Mouse (Mus musculus) midbrain, embryonic 11.5 days (tissue): Measurements from ENCODE around the gene Tex22. TPM values are rescaled to one million over a fixed set of nuclear protein-coding genes. Genes with fewer than 3 reads are reported as not detected.

ENCODE experiments used
- ATAC-seq: fragments of 200-750 bp; cut with Nextera tagmentation; 2 replicates; pipeline ENCODE4 v1.8.0; 2017; ENCODE audit warnings: moderate TSS enrichment, moderate library complexity; ENCODE audit not compliant: low FRiP score
- DNase-seq: peaks from one replicate; pipeline ENCODE4 v3.0.0; 2015; ENCODE audit warnings: low spot score; ENCODE audit errors: missing footprints
- H3K27ac ChIP-seq: fragments of 300-500 bp; sonication (generic); 2 replicates; pipeline ENCODE4 v1.5.1; 2014; ENCODE audit warnings: low read depth, low read length
- H3K27me3 ChIP-seq: fragments of 300-500 bp; sonication (generic); 2 replicates; pipeline ENCODE4 v1.6.1; 2014; ENCODE audit warnings: mild to moderate bottlenecking, low read length, moderate library complexity, mixed read lengths; ENCODE audit not compliant: control insufficient read depth, insufficient read depth
- H3K36me3 ChIP-seq: fragments of 300-500 bp; sonication (generic); 2 replicates; pipeline ENCODE4 v1.6.1; 2014; ENCODE audit warnings: mild to moderate bottlenecking, low read length, moderate library complexity, mixed read lengths; ENCODE audit not compliant: control insufficient read depth, insufficient read depth
- H3K4me1 ChIP-seq: fragments of 300-500 bp; sonication (generic); 2 replicates; pipeline ENCODE4 v1.6.1; 2014; ENCODE audit warnings: low read length; ENCODE audit not compliant: control insufficient read depth, insufficient read depth
- H3K4me2 ChIP-seq: fragments of 300-500 bp; sonication (generic); 2 replicates; pipeline ENCODE4 v1.6.1; 2014; ENCODE audit warnings: mild to moderate bottlenecking, moderate library complexity
- H3K4me3 ChIP-seq: fragments of 300-500 bp; sonication (generic); 2 replicates; pipeline ENCODE4 v1.5.1; 2014; ENCODE audit warnings: low read depth, low read length
- H3K9ac ChIP-seq: fragments of 300-500 bp; sonication (generic); 2 replicates; pipeline ENCODE4 v1.6.1; 2014; ENCODE audit warnings: low read length
- H3K9me3 ChIP-seq: fragments of 300-500 bp; sonication (generic); 2 replicates; pipeline ENCODE4 v1.6.1; 2016; ENCODE audit warnings: low read length; ENCODE audit not compliant: control insufficient read depth
- WGBS: fragments of 180-500 bp; shearing (Covaris S2); extraction: QIAGEN DNeasy Blood & Tissue Kit; methylation state at CpG from one replicate; pipeline ENCODE4 v1.1.7; 2014; 5-methylcytosine and 5-hydroxymethylcytosine counted together
- polyA plus RNA-seq: library from polyadenylated mRNA; unstranded; fragments of >200 nt; fragmentation: Nextera tagmentation; extraction: Ambion mirVana; gene quantifications from 2 replicates; pipeline ENCODE4 v1.2.1, GENCODE M21; 2014

Gene Tex22
- polyA plus RNA-seq: not detected in 2 replicates

GRCm38 (mm10) chr12:113074329-113075062, at the start of gene Tex22:
TSS of gene Tex22 (plus strand) at chr12:113074502.
- peaks cover 6% of the 10 kb centered on the region for H3K36me3 ChIP-seq
- H3K4me1 ChIP-seq: peaks cover 17% of the 10 kb centered on the region
- H3K4me2 ChIP-seq: peak within 1 kb of the TSS; percentile 81
- no peaks in the 10 kb centered on the region for H3K27me3 ChIP-seq
- H3K9me3 ChIP-seq: no peaks in the 10 kb centered on the region
- peak within 1 kb of the TSS; percentile 71 for H3K9ac ChIP-seq
- peak within 1 kb of the TSS; percentile 79 for H3K27ac ChIP-seq
- DNase-seq (peak; percentile 98), ATAC-seq (peak; percentile 90)
- WGBS: 4% methylated on average over 32 of the region's 32 CpGs
- H3K4me3 ChIP-seq: peak within 1 kb of the TSS; percentile 38

GRCm38 (mm10) chr12:113026557-113026956, 47.7 kb upstream of the Tex22 start:
- 100% methylated on average over 1 of the region's 1 CpGs for WGBS
- ATAC-seq (no peak), DNase-seq (no peak)
- H3K27ac ChIP-seq: no peak overlapping the region
- H3K27me3 ChIP-seq: no peaks in the 10 kb centered on the region
- H3K4me1 ChIP-seq: peaks cover 12% of the 10 kb centered on the region
- no peaks in the 10 kb centered on the region for H3K36me3 ChIP-seq
- no peak overlapping the region for H3K4me2 ChIP-seq
- no peak overlapping the region for H3K4me3 ChIP-seq
- H3K9me3 ChIP-seq: no peaks in the 10 kb centered on the region
- no peak overlapping the region for H3K9ac ChIP-seq

- WGBS: 90% methylated on average over 2 of the region's 2 CpGs
- H3K4me1 ChIP-seq: peaks cover 14% of the 10 kb centered on the region
- H3K27me3 ChIP-seq: no peaks in the 10 kb centered on the region
- H3K4me2 ChIP-seq: no peak overlapping the region
- ATAC-seq (no peak), DNase-seq (no peak)
- H3K9me3 ChIP-seq: no peaks in the 10 kb centered on the region
- H3K9ac ChIP-seq: no peak overlapping the region
- H3K27ac ChIP-seq: no peak overlapping the region
- no peaks in the 10 kb centered on the region for H3K36me3 ChIP-seq
- H3K4me3 ChIP-seq: no peak overlapping the region
Measured at GRCm38 (mm10) chr12:113027495-113027894, 46.8 kb upstream of the Tex22 start.

- ATAC-seq (peak; percentile 76), DNase-seq (no peak)
- Histone ChIP-seq H3K36me3 (no peaks in the 10 kb centered on the region), H3K4me3 (no peak overlapping the region), H3K9me3 (no peaks in the 10 kb centered on the region), H3K27ac (peak overlapping the region; percentile 40; the same call in 1 of the 2 replicates), H3K27me3 (no peaks in the 10 kb centered on the region), H3K9ac (no peak overlapping the region), H3K4me1 (peaks cover 17% of the 10 kb centered on the region), H3K4me2 (no peak overlapping the region)
- 52% methylated on average over 5 of the region's 5 CpGs for WGBS
Measured at GRCm38 (mm10) chr12:113028067-113028466, 46.2 kb upstream of the Tex22 start.

GRCm38 (mm10) chr12:113028898-113029297, 45.4 kb upstream of the Tex22 start:
- DNase-seq (no peak), ATAC-seq (no peak)
- Histone ChIP-seq H3K36me3 (no peaks in the 10 kb centered on the region), H3K4me2 (no peak overlapping the region), H3K9me3 (no peaks in the 10 kb centered on the region), H3K9ac (no peak overlapping the region; the same call in 1 of the 2 replicates), H3K4me1 (peaks cover 17% of the 10 kb centered on the region), H3K4me3 (no peak overlapping the region), H3K27ac (peak overlapping the region; percentile 36; the same call in 1 of the 2 replicates), H3K27me3 (no peaks in the 10 kb centered on the region)
- WGBS: 73% methylated on average over 9 of the region's 9 CpGs

GRCm38 (mm10) chr12:113030046-113030445, 44.3 kb upstream of the Tex22 start:
- H3K27ac ChIP-seq: no peak overlapping the region

GRCm38 (mm10) chr12:113030993-113031392, 43.3 kb upstream of the Tex22 start:
- no peak for DNase-seq
- no peak overlapping the region for H3K4me2 ChIP-seq
- no peak overlapping the region for H3K9ac ChIP-seq
- no peaks in the 10 kb centered on the region for H3K9me3 ChIP-seq
- no peak overlapping the region for H3K27ac ChIP-seq
- no peak overlapping the region for H3K4me3 ChIP-seq
- no peak for ATAC-seq
- WGBS: 90% methylated on average over 9 of the region's 9 CpGs
- peaks cover 17% of the 10 kb centered on the region for H3K4me1 ChIP-seq
- no peaks in the 10 kb centered on the region for H3K27me3 ChIP-seq
- H3K36me3 ChIP-seq: no peaks in the 10 kb centered on the region

More at GRCm38 (mm10) chr12:113030046-113030445, 44.3 kb upstream of the Tex22 start:
- ATAC-seq (no peak), DNase-seq (no peak)
- peaks cover 17% of the 10 kb centered on the region for H3K4me1 ChIP-seq
- H3K4me3 ChIP-seq: no peak overlapping the region
- no peaks in the 10 kb centered on the region for H3K27me3 ChIP-seq
- no peak overlapping the region for H3K4me2 ChIP-seq
- WGBS: 84% methylated on average over 4 of the region's 4 CpGs
- H3K36me3 ChIP-seq: no peaks in the 10 kb centered on the region
- no peaks in the 10 kb centered on the region for H3K9me3 ChIP-seq
- H3K9ac ChIP-seq: no peak overlapping the region

GRCm38 (mm10) chr12:113031441-113031840, 42.9 kb upstream of the Tex22 start:
- H3K9me3 ChIP-seq: no peaks in the 10 kb centered on the region
- no peak for ATAC-seq
- no peak overlapping the region for H3K4me3 ChIP-seq
- DNase-seq: no peak
- H3K27ac ChIP-seq: no peak overlapping the region
- H3K4me2 ChIP-seq: no peak overlapping the region
- no peaks in the 10 kb centered on the region for H3K36me3 ChIP-seq
- H3K4me1 ChIP-seq: peaks cover 17% of the 10 kb centered on the region
- no peaks in the 10 kb centered on the region for H3K27me3 ChIP-seq
- H3K9ac ChIP-seq: no peak overlapping the region
- 93% methylated on average over 6 of the region's 6 CpGs for WGBS
